In the genomic region with DNA sequence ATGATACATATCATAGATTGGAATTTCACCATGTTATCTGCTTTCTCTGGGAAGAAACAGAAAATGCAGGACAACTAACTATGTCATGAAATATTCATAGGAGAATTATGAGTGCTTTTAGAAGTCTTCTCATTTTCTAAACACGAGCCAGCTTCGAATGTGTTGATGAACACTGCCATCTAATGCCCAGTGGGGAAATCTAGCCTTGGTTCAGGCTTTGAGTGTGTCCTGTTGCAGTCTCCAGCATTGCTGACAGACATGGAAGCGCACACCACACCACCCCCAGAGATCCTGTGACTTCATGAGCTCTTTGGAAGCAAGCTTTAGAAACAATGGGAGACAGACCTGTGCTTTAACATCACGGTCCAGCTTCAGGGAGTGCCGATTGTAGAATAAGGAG, we compare ENCODE assay signal across 8 mouse cellular contexts.
DNase-seq lines count a peak whose midpoint lies in the region; ATAC-seq lines count a peak whose summit lies in the region.

No protein-coding gene starts in this region.

- H3K36me3 ChIP-seq in heart, embryonic 11.5 days (ENCODE audit: control insufficient read depth, insufficient read depth, low read length) = no peaks in the 10 kb centered on the region
- no peaks in the 10 kb centered on the region for H3K36me3 ChIP-seq in midbrain, embryonic 12.5 days

- DNase-seq in heart, postnatal 10 days = peak; percentile 23 to 57
- DNase-seq in adrenal gland, postnatal 25 days = peak; percentile 1
- peak; percentile 39 to 71 for DNase-seq in frontal cortex, postnatal 36 days (ENCODE audit: low spot score in 2 of 2)
- peak; percentile 45 to 66 for DNase-seq in layer of hippocampus, postnatal 10 days (ENCODE audit: low spot score in 2 of 2)

- no peak overlapping the region for H3K4me3 ChIP-seq in heart, embryonic 11.5 days (ENCODE audit: low read depth, low read length)
- no peak overlapping the region for H3K4me3 ChIP-seq in midbrain, embryonic 12.5 days

- H3K9me3 ChIP-seq in heart, embryonic 11.5 days (replicated peaks; ENCODE audit: control insufficient read depth, low read length) = no peaks in the 10 kb centered on the region
- H3K9me3 ChIP-seq in midbrain, embryonic 12.5 days = no peaks in the 10 kb centered on the region

- 52% methylated on average over 5 of the region's 5 CpGs for WGBS in heart, embryonic 11.5 days (ENCODE audit: insufficient replicate concordance)
- 43% methylated on average over 5 of the region's 5 CpGs for WGBS in midbrain, embryonic 12.5 days

- H3K27me3 ChIP-seq in heart, embryonic 11.5 days (ENCODE audit: control insufficient read depth, insufficient read depth, low read length) = no peaks in the 10 kb centered on the region
- no peaks in the 10 kb centered on the region for H3K27me3 ChIP-seq in midbrain, embryonic 12.5 days

- intact Hi-C loops in heart, postnatal 10 days (cut with DNase I) = loop anchor here (1.0 kb wide), 1 partner anchor 58 kb away; no protein-coding TSS in a partner anchor

- H3K4me1 ChIP-seq in heart, embryonic 11.5 days (ENCODE audit: control insufficient read depth, insufficient read depth, low read length) = no peaks in the 10 kb centered on the region
- H3K4me1 ChIP-seq in midbrain, embryonic 12.5 days = no peaks in the 10 kb centered on the region

- H3K27ac ChIP-seq in heart, embryonic 11.5 days (ENCODE audit: low read depth, low read length) = no peak overlapping the region
- H3K27ac ChIP-seq in midbrain, embryonic 12.5 days (replicated peaks) = no peak overlapping the region

- no peak for ATAC-seq in heart, embryonic 11.5 days (replicated peaks; ENCODE audit: insufficient number of reproducible peaks, low FRiP score, low TSS enrichment)
- ATAC-seq in midbrain, embryonic 12.5 days (ENCODE audit: low FRiP score, low read depth) = 0 out of 2 replicates have a peak, but pooled peaks have one; percentile 34
- no peak for ATAC-seq in erythroblast, adult 5-6 weeks (replicated peaks; ENCODE audit: low FRiP score, poor library complexity, severe bottlenecking)
- ATAC-seq in erythroid progenitor cell, adult 5-6 weeks (replicated peaks; ENCODE audit: low FRiP score, poor library complexity, severe bottlenecking) = no peak

- no peak overlapping the region for H3K9ac ChIP-seq in heart, embryonic 11.5 days (ENCODE audit: low read depth, low read length)
- no peak overlapping the region for H3K9ac ChIP-seq in midbrain, embryonic 12.5 days (replicated peaks)

- H3K4me2 ChIP-seq in heart, embryonic 11.5 days = no peak overlapping the region
- H3K4me2 ChIP-seq in midbrain, embryonic 12.5 days (replicated peaks) = no peak overlapping the region

Comparison
In these comparisons a context has a peak if more than half of its experiments do, and no peak if none do; other contexts are left out.
1. DNase-seq: peak in every context shown above with its lines; median percentile 56 in layer of hippocampus, postnatal 10 days; 55 in frontal cortex, postnatal 36 days; 40 in heart, postnatal 10 days; 1 in adrenal gland, postnatal 25 days.